Mouse (Mus musculus) thymus, adult 2 months (tissue): ENCODE results near the gene Cdk14.

ENCODE experiments used
- CTCF ChIP-seq: fragments of 200-500 bp; IDR thresholded peaks from 2 replicates; pipeline ENCODE4 v1.5.1; 2012; ENCODE audit warnings: mild to moderate bottlenecking, control low read depth, low read length, moderate library complexity, borderline replicate concordance; ENCODE audit not compliant: control insufficient read depth, poor library complexity, insufficient read depth; ENCODE audit errors: extremely low read depth
- POLR2A ChIP-seq: fragments of 200-500 bp; IDR thresholded peaks from 2 replicates; pipeline ENCODE4 v1.6.1; 2012; ENCODE audit warnings: mild to moderate bottlenecking, low read length, control low read depth, moderate library complexity; ENCODE audit not compliant: control insufficient read depth, poor library complexity, insufficient read depth; ENCODE audit errors: extremely low read depth

DNA sequence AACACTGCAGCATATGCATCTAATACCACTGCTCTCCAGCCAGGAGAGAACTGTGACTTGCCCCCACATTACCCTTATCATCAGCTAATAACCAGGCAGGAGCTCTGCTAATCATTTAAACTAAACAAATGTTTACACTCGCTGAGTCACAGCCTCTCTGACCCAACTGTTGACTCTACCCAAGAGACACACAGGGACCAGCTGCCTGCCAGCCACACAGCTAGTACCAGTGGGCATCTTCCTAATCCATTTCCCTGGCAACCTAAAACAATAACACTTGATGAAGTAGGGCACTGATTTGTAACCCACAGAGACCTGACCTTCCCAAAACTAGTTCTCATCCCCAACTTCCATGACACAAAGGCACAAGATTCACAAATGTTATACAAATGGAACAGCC, 119.8 kb downstream of the Cdk14 start:
- TF ChIP-seq CTCF (no peak), POLR2A (no peak)
